Mouse (Mus musculus): ENCODE results near the gene F830045P16Rik. TPM values are rescaled to one million over a fixed set of nuclear protein-coding genes. Genes with fewer than 3 reads are reported as not detected.

F830045P16Rik gene
- not detected in 2 replicates for polyA plus RNA-seq (2014; fragmentation: Nextera tagmentation; extraction: Ambion mirVana)

- ATAC-seq (ENCODE audit: insufficient read depth) = no peak
- TF ChIP-seq CTCF (IDR thresholded peaks at IDR 0.05; ENCODE audit: low read depth) = no peak
- Histone ChIP-seq H3K9me3 (ENCODE audit: low read depth, low read length) (no peaks in the 10 kb centered on the region), H3K27ac (ENCODE audit: low read depth) (no peak within 1 kb of the TSS), H3K4me2 (no peak within 1 kb of the TSS), H3K4me3 (ENCODE audit: low read depth, low read length) (no peak within 1 kb of the TSS), H3K9ac (no peak within 1 kb of the TSS), H3K4me1 (ENCODE audit: insufficient read depth) (no peaks in the 10 kb centered on the region), H3K27me3 (ENCODE audit: insufficient read depth, low read length) (no peaks in the 10 kb centered on the region), H3K36me3 (ENCODE audit: insufficient read depth) (no peaks in the 10 kb centered on the region)
- 58% methylated on average over 2 of the region's 2 CpGs for WGBS
- no peak for DNase-seq
These were observed at the start of gene F830045P16Rik for GRCm38 (mm10) chr2:129536377-129536776. Gene F830045P16Rik (minus strand): TSS chr2:129536602.

GRCm38 (mm10) chr2:129585904-129586514 is 49.6 kb upstream of the F830045P16Rik start:
- no peaks in the 10 kb centered on the region for H3K27me3 ChIP-seq (ENCODE audit: insufficient read depth, low read length)
- H3K9me3 ChIP-seq (ENCODE audit: low read depth, low read length) = no peaks in the 10 kb centered on the region
- no peak overlapping the region for H3K4me2 ChIP-seq
- WGBS = 73% methylated on average over 11 of the region's 11 CpGs
- ATAC-seq (ENCODE audit: insufficient read depth) (no peak), DNase-seq (peak; percentile 8)
- H3K4me3 ChIP-seq (ENCODE audit: low read depth, low read length) = no peak overlapping the region
- H3K4me1 ChIP-seq (ENCODE audit: insufficient read depth) = no peaks in the 10 kb centered on the region
- H3K36me3 ChIP-seq (ENCODE audit: insufficient read depth) = no peaks in the 10 kb centered on the region
- TF ChIP-seq CTCF (IDR thresholded peaks at IDR 0.05; ENCODE audit: low read depth) = no peak
- H3K9ac ChIP-seq = no peak overlapping the region
- H3K27ac ChIP-seq (ENCODE audit: low read depth) = no peak overlapping the region

DNA sequence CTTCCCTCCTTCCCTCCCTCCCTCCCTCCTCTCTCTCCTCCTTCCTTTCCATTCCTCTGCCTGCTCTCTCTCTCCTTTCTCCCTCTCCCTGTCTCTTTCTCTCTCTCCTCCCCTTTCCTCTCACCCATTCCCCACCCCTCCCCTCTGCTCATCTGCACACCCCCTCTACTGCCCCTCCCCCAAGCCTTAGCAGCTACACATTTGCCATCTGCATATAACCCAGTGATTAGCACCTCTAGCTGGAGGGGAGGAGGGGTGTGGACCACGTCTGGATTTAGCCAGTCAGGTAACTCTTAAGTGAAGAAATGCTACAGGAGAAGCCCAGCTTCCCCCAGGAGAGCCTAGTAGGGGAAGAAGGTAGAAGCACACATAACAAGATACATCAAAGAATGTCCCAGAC is 48.5 kb upstream of the F830045P16Rik start:
- no peaks in the 10 kb centered on the region for H3K9me3 ChIP-seq (ENCODE audit: low read depth, low read length)
- DNase-seq (no peak), ATAC-seq (ENCODE audit: insufficient read depth) (no peak)
- H3K4me2 ChIP-seq = no peak overlapping the region
- H3K27me3 ChIP-seq (ENCODE audit: insufficient read depth, low read length) = no peaks in the 10 kb centered on the region
- TF ChIP-seq CTCF (IDR thresholded peaks at IDR 0.05; ENCODE audit: low read depth) = no peak
- H3K4me3 ChIP-seq (ENCODE audit: low read depth, low read length) = no peak overlapping the region
- H3K4me1 ChIP-seq (ENCODE audit: insufficient read depth) = no peaks in the 10 kb centered on the region
- WGBS = 14% methylated on average over 1 of the region's 1 CpGs
- no peak overlapping the region for H3K27ac ChIP-seq (ENCODE audit: low read depth)
- no peaks in the 10 kb centered on the region for H3K36me3 ChIP-seq (ENCODE audit: insufficient read depth)
- no peak overlapping the region for H3K9ac ChIP-seq

DNA sequence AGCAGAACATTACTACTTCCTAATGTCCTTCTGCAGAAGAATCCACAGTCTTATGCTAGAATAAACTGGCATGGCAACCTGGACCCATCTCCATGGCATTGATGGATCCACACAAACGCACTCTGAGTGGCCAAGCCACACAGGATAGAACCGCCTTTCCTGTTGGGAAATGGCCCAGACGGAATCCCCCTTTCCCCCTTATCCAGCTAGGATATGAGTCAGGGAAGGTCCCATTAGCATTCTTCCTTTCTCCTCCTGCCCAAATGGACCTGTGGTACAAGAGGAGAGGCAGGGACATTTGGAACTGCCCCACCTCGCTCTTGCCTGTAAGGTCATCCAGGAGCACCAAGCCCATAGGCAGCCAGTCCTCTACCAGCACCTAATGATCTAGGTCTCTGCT is 45.9 kb upstream of the F830045P16Rik start:
- no peak for ATAC-seq (ENCODE audit: insufficient read depth)

GRCm38 (mm10) chr2:129581826-129582225 is 45.4 kb upstream of the F830045P16Rik start:
- ATAC-seq (ENCODE audit: insufficient read depth) (no peak), DNase-seq (no peak)
- no peak for TF ChIP-seq CTCF (IDR thresholded peaks at IDR 0.05; ENCODE audit: low read depth)
- H3K4me1 ChIP-seq (ENCODE audit: insufficient read depth) = no peaks in the 10 kb centered on the region
- no peaks in the 10 kb centered on the region for H3K27me3 ChIP-seq (ENCODE audit: insufficient read depth, low read length)
- no peaks in the 10 kb centered on the region for H3K9me3 ChIP-seq (ENCODE audit: low read depth, low read length)
- no peak overlapping the region for H3K4me3 ChIP-seq (ENCODE audit: low read depth, low read length)
- no peak overlapping the region for H3K9ac ChIP-seq
- H3K27ac ChIP-seq (ENCODE audit: low read depth) = no peak overlapping the region
- no peaks in the 10 kb centered on the region for H3K36me3 ChIP-seq (ENCODE audit: insufficient read depth)
- no peak overlapping the region for H3K4me2 ChIP-seq
- WGBS = 35% methylated on average over 3 of the region's 3 CpGs

More for the DNA sequence above, 45.9 kb upstream of the F830045P16Rik start:
- 75% methylated on average over 4 of the region's 4 CpGs for WGBS
- Histone ChIP-seq H3K4me3 (ENCODE audit: low read depth, low read length) (no peak overlapping the region), H3K27me3 (ENCODE audit: insufficient read depth, low read length) (no peaks in the 10 kb centered on the region), H3K9me3 (ENCODE audit: low read depth, low read length) (no peaks in the 10 kb centered on the region), H3K4me2 (no peak overlapping the region), H3K4me1 (ENCODE audit: insufficient read depth) (no peaks in the 10 kb centered on the region), H3K36me3 (ENCODE audit: insufficient read depth) (no peaks in the 10 kb centered on the region), H3K9ac (no peak overlapping the region), H3K27ac (ENCODE audit: low read depth) (no peak overlapping the region)
- TF ChIP-seq CTCF (IDR thresholded peaks at IDR 0.05; ENCODE audit: low read depth) = no peak
- DNase-seq = no peak

DNA sequence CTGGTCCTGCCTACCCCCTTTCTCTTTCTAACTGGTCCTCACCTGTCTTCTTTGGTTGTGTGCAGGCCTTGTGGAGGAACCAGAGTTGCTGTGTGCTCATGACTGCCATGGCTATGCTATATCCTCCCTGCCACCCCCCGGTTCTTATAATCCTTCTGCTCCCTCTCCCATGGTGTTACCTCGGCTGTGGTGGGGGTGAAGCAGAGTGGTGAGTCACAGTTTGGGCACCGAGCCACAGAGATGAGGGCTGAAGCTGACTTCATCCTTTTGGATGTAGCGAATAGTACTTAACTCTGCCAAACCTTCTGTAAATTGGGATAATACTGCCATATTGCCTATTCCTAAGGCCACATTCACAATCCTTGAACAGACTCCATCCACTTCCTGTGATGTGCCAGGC is 44.3 kb upstream of the F830045P16Rik start:
- Histone ChIP-seq H3K36me3 (ENCODE audit: insufficient read depth) (no peaks in the 10 kb centered on the region), H3K9me3 (ENCODE audit: low read depth, low read length) (no peaks in the 10 kb centered on the region), H3K27ac (ENCODE audit: low read depth) (no peak overlapping the region), H3K27me3 (ENCODE audit: insufficient read depth, low read length) (no peaks in the 10 kb centered on the region), H3K4me2 (no peak overlapping the region), H3K9ac (no peak overlapping the region), H3K4me1 (ENCODE audit: insufficient read depth) (no peaks in the 10 kb centered on the region), H3K4me3 (ENCODE audit: low read depth, low read length) (no peak overlapping the region)
- TF ChIP-seq CTCF (IDR thresholded peaks at IDR 0.05; ENCODE audit: low read depth) = no peak
- no peak for ATAC-seq (ENCODE audit: insufficient read depth)
- 79% methylated on average over 4 of the region's 4 CpGs for WGBS
- DNase-seq = no peak

DNA sequence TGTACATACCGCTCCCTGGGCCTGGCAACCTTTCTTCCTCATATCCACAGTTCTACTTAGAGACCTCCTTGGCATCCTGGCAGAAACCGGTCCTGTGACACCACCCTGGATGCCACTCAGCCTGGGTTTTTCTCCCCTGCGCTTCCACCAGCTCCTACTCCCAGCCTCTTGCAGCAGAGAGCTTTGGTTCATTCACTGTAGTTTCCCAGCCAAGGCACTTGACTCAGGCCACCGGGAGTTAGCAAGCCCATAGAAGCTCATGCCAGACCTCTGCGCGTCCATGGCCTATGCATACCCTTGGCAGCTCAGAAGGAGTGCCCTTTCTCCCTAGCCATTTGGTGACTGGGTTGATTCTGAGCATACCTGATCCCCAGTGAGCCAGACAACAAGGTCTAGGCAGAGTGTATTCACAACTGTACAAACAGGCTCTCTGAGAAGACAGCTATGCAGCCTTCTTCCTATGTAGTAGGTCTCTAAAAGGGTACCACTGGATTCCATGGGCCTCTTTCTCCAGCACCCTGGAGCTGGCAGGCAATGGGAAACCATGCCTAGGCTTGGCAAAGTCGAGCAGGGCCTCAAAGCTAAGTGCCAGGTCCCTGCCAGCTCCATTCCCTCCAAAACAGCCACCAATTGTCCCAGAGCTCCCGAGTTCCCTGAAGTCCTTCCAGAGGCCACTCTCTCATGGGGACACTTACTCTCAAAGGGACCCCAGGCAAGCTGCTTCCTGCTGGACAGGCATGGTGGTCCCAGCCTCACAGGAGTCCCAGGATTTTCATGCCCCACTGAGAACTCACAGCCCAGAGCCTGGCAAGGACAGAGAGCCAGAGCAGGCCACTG is 40.4 kb upstream of the F830045P16Rik start:
- H3K4me2 ChIP-seq = no peak overlapping the region
- H3K4me3 ChIP-seq (ENCODE audit: low read depth, low read length) = no peak overlapping the region
- TF ChIP-seq CTCF (IDR thresholded peaks at IDR 0.05; ENCODE audit: low read depth) = no peak
- ATAC-seq (ENCODE audit: insufficient read depth) (no peak), DNase-seq (no peak)
- WGBS = 77% methylated on average over 8 of the region's 8 CpGs
- no peaks in the 10 kb centered on the region for H3K36me3 ChIP-seq (ENCODE audit: insufficient read depth)
- H3K27me3 ChIP-seq (ENCODE audit: insufficient read depth, low read length) = 0 out of 2 replicates have a peak, but pooled peaks cover 5% of the 10 kb centered on the region
- no peaks in the 10 kb centered on the region for H3K9me3 ChIP-seq (ENCODE audit: low read depth, low read length)
- no peak overlapping the region for H3K9ac ChIP-seq
- no peaks in the 10 kb centered on the region for H3K4me1 ChIP-seq (ENCODE audit: insufficient read depth)
- H3K27ac ChIP-seq (ENCODE audit: low read depth) = no peak overlapping the region
